Mouse (Mus musculus) mesoderm, embryonic 11.5 days (tissue): ENCODE data around the gene Rsbn1.

ENCODE experiments used
- DNase-seq: peaks from one replicate; pipeline ENCODE4 v3.0.0-alpha.2; 2012; ENCODE audit warnings: low read depth, low spot score

Rsbn1 gene

DNA sequence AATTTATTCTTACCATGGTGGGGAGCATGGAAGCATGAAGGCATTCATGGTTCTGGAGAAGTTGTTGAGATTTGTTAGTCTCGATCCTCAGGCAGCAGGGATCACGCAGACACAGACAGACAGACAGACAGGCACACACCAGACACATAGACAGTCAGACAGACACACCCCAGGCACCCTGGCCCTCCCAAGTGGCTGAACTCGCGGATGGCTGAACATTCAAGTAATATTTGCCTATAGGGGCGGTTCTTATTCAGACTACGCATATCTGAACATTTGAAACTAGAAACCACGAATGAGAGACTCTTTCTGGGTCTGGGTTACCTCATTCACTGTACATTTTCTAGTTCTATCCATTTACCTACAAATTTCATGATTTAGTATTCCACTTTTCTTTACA, 34.7 kb downstream of the Rsbn1 start:
- no peak for DNase-seq

- DNase-seq, result no peak
Observed at GRCm38 (mm10) chr3:103960622-103961021, 46.7 kb downstream of the Rsbn1 start.

GRCm38 (mm10) chr3:103967231-103967630, 53.3 kb downstream of the Rsbn1 start:
- DNase-seq, result no peak

DNA sequence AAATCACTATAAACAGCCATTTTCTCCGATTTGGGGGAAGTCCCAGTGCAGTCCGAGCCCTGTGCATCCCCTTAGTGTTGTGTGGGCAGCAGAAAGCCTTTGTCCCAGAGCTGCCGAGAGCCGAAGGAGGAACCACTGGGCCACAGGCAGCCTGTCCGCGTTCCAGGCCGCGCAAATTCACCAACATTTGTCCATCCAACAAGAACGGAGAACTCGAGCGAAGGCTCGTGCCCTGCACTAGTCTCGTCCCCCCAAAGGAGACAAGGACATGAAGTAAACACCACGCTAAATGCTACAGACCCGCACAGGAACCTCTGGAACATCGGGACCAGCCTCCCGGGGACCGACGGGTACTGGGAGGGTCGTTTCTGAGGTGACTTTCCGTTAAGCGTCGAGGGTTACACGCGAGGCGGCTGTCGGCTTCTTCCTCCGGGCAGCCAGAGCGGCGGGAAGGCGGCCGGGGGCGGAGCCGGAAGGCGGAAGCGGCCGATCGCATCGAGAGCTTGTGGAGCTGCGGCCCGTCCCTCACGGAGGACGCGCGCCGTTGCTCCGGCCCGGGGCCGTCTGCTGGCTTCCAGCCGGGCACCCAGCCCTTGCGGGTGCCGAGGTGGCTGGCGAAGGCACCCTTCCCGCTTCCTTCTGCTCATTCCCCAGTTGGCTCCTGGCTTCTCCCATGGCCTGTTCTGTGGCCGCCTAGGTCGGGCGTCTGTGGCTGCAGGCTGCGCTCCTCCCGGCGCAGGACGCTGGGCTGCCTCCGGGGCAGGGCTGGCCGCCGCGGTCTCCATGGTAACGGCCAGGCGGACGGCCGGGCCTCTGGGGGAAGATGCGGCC, 54.2 kb downstream of the Rsbn1 start, which contains the start of gene Phtf1:
Gene Phtf1 (plus strand): TSS at position 250 of the 831 bp plus-strand sequence.
- peak; percentile 86 for DNase-seq

DNA sequence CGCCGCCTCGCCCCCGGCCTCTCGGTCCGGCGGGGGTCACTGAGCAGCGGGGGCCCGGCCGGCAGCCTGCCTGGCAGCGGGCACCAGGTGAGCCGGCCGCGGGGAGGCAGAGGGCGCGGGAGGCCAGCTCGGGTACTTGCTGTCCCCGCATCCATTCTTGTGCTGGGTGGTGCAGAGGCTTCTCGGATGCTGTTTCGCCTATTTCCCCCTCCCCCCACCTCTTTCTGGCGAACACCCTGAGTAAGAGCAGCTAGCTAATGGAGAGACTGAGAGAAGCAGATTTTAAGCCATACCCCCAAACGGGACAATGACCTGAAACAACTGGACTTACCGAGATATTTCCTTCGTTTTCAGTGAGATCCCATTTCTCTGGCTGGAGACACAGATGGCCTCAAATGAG, 54.8 kb downstream of the Rsbn1 start:
- peak; percentile 74 for DNase-seq

DNA sequence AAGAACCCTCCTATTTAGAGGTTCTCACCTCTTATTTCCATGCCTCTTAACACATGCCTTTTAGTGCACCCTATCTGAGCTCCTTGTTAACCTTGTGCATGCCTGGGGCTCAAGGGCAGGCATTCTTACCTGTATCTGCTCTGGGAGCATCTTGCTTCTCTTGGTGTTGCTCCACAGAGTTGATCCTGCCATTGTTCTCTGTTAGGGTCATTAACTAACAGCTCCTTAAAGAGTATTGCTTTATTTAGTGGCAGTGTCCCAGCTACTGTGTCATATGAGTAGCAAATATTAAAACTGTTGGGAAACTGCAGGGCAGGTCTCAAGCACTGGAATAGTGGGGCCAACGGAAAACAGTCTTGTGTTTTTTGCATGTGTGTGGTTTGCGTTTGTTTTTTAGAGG, 57.2 kb downstream of the Rsbn1 start:
- DNase-seq, result no peak

GRCm38 (mm10) chr3:103984556-103984955, 70.6 kb downstream of the Rsbn1 start:
- DNase-seq, result no peak

GRCm38 (mm10) chr3:103985194-103985593, 71.3 kb downstream of the Rsbn1 start:
- DNase-seq, result no peak

DNA sequence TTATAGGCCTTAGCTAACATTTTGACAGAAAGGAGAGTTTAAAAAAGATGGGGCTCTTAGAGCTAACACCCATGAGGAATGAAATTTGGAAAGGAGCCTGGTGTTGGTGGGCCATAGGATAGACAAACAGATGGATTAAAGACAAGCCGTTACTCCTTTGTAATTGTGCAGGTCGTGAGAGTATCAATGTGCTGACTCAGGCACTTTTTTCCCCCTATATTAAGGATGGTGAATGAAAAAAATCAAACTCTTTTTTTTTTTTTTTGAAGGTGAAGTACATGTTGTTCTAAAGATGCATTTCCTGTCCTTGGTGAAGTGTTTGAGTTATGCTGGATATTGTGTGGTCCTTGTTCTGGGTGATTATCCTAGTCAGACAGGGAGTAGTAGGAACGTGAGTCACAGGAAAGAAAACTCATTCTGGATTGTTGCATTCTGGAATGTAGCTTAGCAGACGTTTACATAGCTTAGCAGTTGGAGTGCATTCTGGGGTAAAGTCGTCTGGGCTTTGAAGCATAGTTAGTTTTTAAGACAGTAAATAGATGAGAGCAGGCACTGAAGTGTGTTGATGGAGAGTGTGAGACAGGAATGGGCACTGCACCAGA, 74.0 kb downstream of the Rsbn1 start:
- DNase-seq, result no peak

DNA sequence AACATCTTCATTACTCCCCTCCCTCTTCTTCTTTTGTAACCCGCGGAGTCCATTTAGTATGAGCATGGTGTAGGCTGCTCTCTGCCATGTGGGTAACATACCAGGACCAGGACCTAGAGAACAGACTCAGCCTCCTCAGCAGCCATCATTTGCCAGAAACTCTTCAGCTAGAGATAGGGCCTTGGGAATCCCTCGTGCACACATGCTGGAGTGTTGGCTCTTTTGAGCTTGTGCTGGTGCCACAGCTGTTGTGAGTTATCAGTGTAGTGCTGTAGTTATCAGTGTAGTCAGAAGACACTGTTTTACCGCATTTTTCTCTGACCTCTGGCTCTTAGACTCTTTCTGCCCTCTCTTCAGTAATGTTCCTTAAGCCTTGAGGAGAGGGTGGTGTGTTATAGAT, 75.4 kb downstream of the Rsbn1 start:
- DNase-seq, result no peak

DNA sequence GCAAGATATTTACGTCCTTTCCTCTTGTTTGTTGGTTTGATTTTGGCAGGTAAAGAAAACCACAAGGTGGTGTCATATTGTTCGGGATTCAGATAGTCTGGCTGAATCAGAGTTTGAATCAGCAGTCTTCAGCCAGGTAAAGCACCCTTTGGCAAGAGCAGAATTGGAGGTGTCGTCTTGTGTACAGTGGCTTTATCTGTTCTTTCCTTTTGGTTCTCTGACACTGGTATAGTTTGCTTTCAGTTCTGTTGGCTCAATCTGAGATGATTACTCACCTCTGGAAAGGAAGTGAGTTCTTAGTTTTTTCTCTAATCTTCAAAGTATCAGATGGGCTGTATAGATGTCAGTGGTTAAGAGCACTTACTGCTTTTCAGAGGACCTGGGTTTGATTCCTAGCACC, 77.4 kb downstream of the Rsbn1 start:
- DNase-seq, result no peak

DNA sequence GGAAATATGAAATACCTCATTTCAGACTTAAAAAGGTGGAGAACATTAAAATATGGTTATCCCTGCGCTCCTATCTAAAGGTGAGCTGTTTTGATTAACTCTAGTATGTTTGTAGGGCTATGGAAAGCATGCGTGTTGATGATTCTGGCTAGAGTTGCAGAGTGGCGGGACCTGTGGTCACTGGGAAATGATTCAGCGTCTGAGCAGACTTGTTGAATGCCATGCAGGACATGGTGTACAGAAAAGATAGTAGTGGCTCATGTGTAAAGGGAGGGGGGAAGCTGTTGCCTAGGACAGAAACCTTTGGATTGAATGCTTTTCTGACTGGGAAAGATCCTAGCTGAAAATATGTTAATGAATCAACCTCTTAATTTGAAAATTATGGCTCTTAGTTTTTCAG, 84.8 kb downstream of the Rsbn1 start:
- no peak for DNase-seq

DNA sequence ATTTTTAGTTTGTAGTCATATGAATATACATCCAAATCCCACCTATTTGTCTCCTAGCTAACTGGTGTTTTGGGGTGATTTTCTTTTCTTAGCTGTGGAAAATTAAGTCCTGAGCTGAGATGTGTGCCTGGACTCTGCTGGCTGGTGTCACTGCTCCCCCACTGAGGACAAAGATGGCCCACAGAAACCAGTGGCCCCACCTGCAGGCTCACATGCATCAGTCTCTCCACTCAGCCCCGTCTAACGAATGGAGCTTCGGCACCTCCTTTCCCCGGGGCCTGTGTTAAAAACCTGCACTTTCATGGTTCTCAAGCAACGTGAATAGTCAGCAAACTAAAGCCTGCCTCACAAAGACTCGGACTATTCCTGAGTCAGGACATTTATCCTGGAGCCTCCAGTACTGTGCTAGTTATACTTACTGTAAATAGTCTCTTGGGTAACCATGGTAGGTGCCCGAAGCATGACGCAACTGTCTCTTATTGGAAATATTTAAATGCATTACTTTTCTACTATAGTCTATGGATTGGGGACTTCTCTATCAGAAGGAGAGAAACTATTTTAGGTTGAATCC, 93.1 kb downstream of the Rsbn1 start:
- no peak for DNase-seq

GRCm38 (mm10) chr3:104007479-104007878, 93.6 kb downstream of the Rsbn1 start:
- DNase-seq, result no peak

DNA sequence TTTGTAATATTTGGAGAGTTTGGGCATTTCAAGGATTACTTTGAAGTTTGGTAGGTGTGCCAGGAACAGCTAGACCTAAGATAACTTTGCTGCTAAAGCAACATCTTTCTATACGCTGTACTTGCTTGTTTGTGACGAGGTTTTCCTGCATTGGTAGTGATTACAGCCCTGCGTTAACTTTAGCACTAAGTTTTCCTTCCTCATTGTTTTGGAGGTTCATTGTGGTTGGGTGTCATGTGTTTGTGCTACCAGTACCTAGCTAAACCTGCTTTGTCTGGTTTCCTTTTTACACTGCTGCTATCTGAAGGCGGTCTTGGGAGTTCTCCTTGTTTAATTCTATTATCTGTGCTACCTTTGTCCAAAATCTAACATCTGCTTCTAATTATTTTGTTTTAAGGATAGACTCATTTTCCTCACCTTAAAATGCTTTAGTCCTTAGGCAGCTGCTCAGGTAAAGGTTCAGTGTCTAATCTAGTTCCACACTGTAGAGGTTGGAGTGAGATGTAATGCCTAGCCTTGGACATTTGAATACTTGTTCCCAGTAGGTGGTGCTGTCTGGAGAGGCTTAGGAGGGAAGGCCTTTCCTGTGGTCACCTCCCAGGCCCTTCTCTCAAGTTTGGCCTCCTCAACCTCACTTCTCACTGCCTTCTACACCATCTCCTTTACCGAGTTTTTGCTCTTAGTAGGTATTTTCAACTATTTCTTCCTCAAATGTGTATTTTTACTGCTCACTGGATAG, 96.2 kb downstream of the Rsbn1 start:
- no peak for DNase-seq

- DNase-seq, result no peak
Observed at GRCm38 (mm10) chr3:104011972-104012371, 98.1 kb downstream of the Rsbn1 start.
